Mouse (Mus musculus) intestine, embryonic 15.5 days (tissue): ENCODE data around the gene Hoxc11. TPM values are rescaled to one million over a fixed set of nuclear protein-coding genes. Genes with fewer than 3 reads are reported as not detected.

ENCODE experiments used
- ATAC-seq: fragments of 200-750 bp; cut with Nextera tagmentation; 2 replicates; pipeline ENCODE4 v1.8.0; 2017; ENCODE audit warnings: moderate TSS enrichment, moderate library complexity
- H3K27ac ChIP-seq: fragments of 300-500 bp; sonication (generic); 2 replicates; pipeline ENCODE4 v1.5.1; 2015; ENCODE audit warnings: mild to moderate bottlenecking, inconsistent platforms
- H3K27me3 ChIP-seq: fragments of 300-500 bp; sonication (generic); replicated peaks from 2 replicates; pipeline ENCODE4 v1.6.1; 2015; ENCODE audit warnings: inconsistent platforms
- H3K36me3 ChIP-seq: fragments of 300-500 bp; sonication (generic); 2 replicates; pipeline ENCODE4 v1.6.1; 2015; ENCODE audit warnings: inconsistent platforms
- H3K4me1 ChIP-seq: fragments of 300-500 bp; sonication (generic); replicated peaks from 2 replicates; pipeline ENCODE4 v1.6.1; 2015; ENCODE audit warnings: inconsistent platforms
- H3K4me2 ChIP-seq: fragments of 300-500 bp; sonication (generic); replicated peaks from 2 replicates; pipeline ENCODE4 v1.6.1; 2015; ENCODE audit warnings: mild to moderate bottlenecking, inconsistent platforms
- H3K4me3 ChIP-seq: fragments of 300-500 bp; sonication (generic); replicated peaks from 2 replicates; pipeline ENCODE4 v1.5.1; 2015; ENCODE audit warnings: inconsistent platforms
- H3K9ac ChIP-seq: fragments of 300-500 bp; sonication (generic); 2 replicates; pipeline ENCODE4 v1.6.1; 2015; ENCODE audit warnings: inconsistent platforms
- H3K9me3 ChIP-seq: fragments of 300-500 bp; sonication (generic); 2 replicates; pipeline ENCODE4 v1.6.1; 2016; ENCODE audit warnings: inconsistent platforms
- WGBS: fragments of 180-500 bp; shearing (Covaris S2); methylation state at CpG from one replicate; pipeline ENCODE4 v1.1.7; 2015; 5-methylcytosine and 5-hydroxymethylcytosine counted together
- polyA plus RNA-seq: library from polyadenylated mRNA; unstranded; fragments of >200 nt; fragmentation: Nextera tagmentation; extraction: Ambion mirVana; gene quantifications from 2 replicates; pipeline ENCODE4 v1.2.1, GENCODE M21; 2015

The Hoxc11 gene
- polyA plus RNA-seq, 1 experiment from 2014 or later = not detected

GRCm38 (mm10) chr15:102996548-102996947 is 42.3 kb downstream of the Hoxc11 start:
- peak overlapping the region; percentile 6; the same call in 1 of the 2 replicates for H3K4me2 ChIP-seq
- no peaks in the 10 kb centered on the region for H3K9me3 ChIP-seq
- no peaks in the 10 kb centered on the region for H3K36me3 ChIP-seq
- no peak overlapping the region for H3K4me3 ChIP-seq
- WGBS = 10% methylated on average over 9 of the region's 9 CpGs
- no peak overlapping the region for H3K27ac ChIP-seq
- H3K4me1 ChIP-seq = peaks cover 19% of the 10 kb centered on the region; the same call in 1 of the 2 replicates
- ATAC-seq = no peak
- H3K9ac ChIP-seq = peak overlapping the region; percentile 1; the same call in 1 of the 2 replicates
- H3K27me3 ChIP-seq = peaks cover 84% of the 10 kb centered on the region

- Histone ChIP-seq H3K9ac (no peak overlapping the region; the same call in 1 of the 2 replicates), H3K27me3 (peaks cover 84% of the 10 kb centered on the region)
These were observed 43.2 kb downstream of the Hoxc11 start for GRCm38 (mm10) chr15:102997431-102997830.

GRCm38 (mm10) chr15:102997939-102998355 is 43.7 kb downstream of the Hoxc11 start, which contains the start of gene Hoxc6:
Gene Hoxc6, plus strand, starts transcription at chr15:102998257.
- Histone ChIP-seq H3K36me3 (no peaks in the 10 kb centered on the region), H3K4me2 (peak within 1 kb of the TSS; percentile 73), H3K9ac (peak within 1 kb of the TSS; percentile 42), H3K4me3 (peak within 1 kb of the TSS; percentile 44), H3K27ac (peak within 1 kb of the TSS; percentile 85), H3K9me3 (no peaks in the 10 kb centered on the region), H3K27me3 (peaks cover 84% of the 10 kb centered on the region), H3K4me1 (peaks cover 23% of the 10 kb centered on the region; the same call in 1 of the 2 replicates)
- WGBS = 3% methylated on average over 19 of the region's 19 CpGs
- peak; percentile 57; the same call in 1 of the 2 replicates for ATAC-seq

More at GRCm38 (mm10) chr15:102997431-102997830, 43.2 kb downstream of the Hoxc11 start:
- no peaks in the 10 kb centered on the region for H3K9me3 ChIP-seq
- ATAC-seq = no peak
- H3K36me3 ChIP-seq = no peaks in the 10 kb centered on the region
- peak overlapping the region; percentile 61 for H3K27ac ChIP-seq
- WGBS = 9% methylated on average over 3 of the region's 3 CpGs
- H3K4me2 ChIP-seq = peak overlapping the region; percentile 73
- 0 out of 2 replicates have a peak overlapping the region, but pooled peaks have one; percentile 44 for H3K4me3 ChIP-seq
- H3K4me1 ChIP-seq = peaks cover 23% of the 10 kb centered on the region; the same call in 1 of the 2 replicates

- 1% methylated on average over 19 of the region's 19 CpGs for WGBS
- Histone ChIP-seq H3K9me3 (no peaks in the 10 kb centered on the region), H3K27me3 (peaks cover 85% of the 10 kb centered on the region), H3K4me1 (peaks cover 23% of the 10 kb centered on the region; the same call in 1 of the 2 replicates), H3K4me2 (peak overlapping the region; percentile 73), H3K9ac (0 out of 2 replicates have a peak overlapping the region, but pooled peaks have one; percentile 42), H3K4me3 (peak overlapping the region; percentile 44), H3K27ac (peak overlapping the region; percentile 85), H3K36me3 (no peaks in the 10 kb centered on the region)
- ATAC-seq = peak; percentile 21; the same call in 1 of the 2 replicates
These were observed 44.5 kb downstream of the Hoxc11 start for GRCm38 (mm10) chr15:102998608-102999182.

- H3K9ac ChIP-seq = peak overlapping the region; percentile 42
- peaks cover 23% of the 10 kb centered on the region; the same call in 1 of the 2 replicates for H3K4me1 ChIP-seq
- peak overlapping the region; percentile 44 for H3K4me3 ChIP-seq
- WGBS = 1% methylated on average over 33 of the region's 33 CpGs
- ATAC-seq = peak; percentile 82
- H3K27ac ChIP-seq = peak overlapping the region; percentile 85
- H3K36me3 ChIP-seq = no peaks in the 10 kb centered on the region
- peaks cover 90% of the 10 kb centered on the region for H3K27me3 ChIP-seq
- H3K9me3 ChIP-seq = no peaks in the 10 kb centered on the region
- peak overlapping the region; percentile 73 for H3K4me2 ChIP-seq
These were observed 45.1 kb downstream of the Hoxc11 start for GRCm38 (mm10) chr15:102999183-102999831.

- WGBS = 5% methylated on average over 10 of the region's 11 CpGs
- ATAC-seq = peak; percentile 27
These were observed 45.7 kb downstream of the Hoxc11 start for GRCm38 (mm10) chr15:102999955-103000354.

GRCm38 (mm10) chr15:103000501-103000901 is 46.3 kb downstream of the Hoxc11 start:
- Histone ChIP-seq H3K4me2 (peak overlapping the region; percentile 73), H3K9me3 (no peaks in the 10 kb centered on the region), H3K36me3 (no peaks in the 10 kb centered on the region), H3K4me1 (peaks cover 23% of the 10 kb centered on the region; the same call in 1 of the 2 replicates), H3K4me3 (peak overlapping the region; percentile 44), H3K9ac (peak overlapping the region; percentile 60), H3K27me3 (peaks cover 91% of the 10 kb centered on the region), H3K27ac (peak overlapping the region; percentile 85)
- WGBS = 5% methylated on average over 24 of the region's 24 CpGs
- ATAC-seq = no peak

More at GRCm38 (mm10) chr15:102999955-103000354, 45.7 kb downstream of the Hoxc11 start:
- H3K27ac ChIP-seq = peak overlapping the region; percentile 85
- peaks cover 23% of the 10 kb centered on the region; the same call in 1 of the 2 replicates for H3K4me1 ChIP-seq
- peaks cover 91% of the 10 kb centered on the region for H3K27me3 ChIP-seq
- H3K4me2 ChIP-seq = peak overlapping the region; percentile 73
- H3K4me3 ChIP-seq = peak overlapping the region; percentile 44
- no peak overlapping the region for H3K9ac ChIP-seq
- H3K36me3 ChIP-seq = no peaks in the 10 kb centered on the region
- H3K9me3 ChIP-seq = no peaks in the 10 kb centered on the region

GRCm38 (mm10) chr15:103001370-103001769 is 47.1 kb downstream of the Hoxc11 start:
- ATAC-seq = no peak
- Histone ChIP-seq H3K9ac (peak overlapping the region; percentile 20; the same call in 1 of the 2 replicates), H3K4me3 (peak overlapping the region; percentile 44; the same call in 1 of the 2 replicates), H3K27ac (peak overlapping the region; percentile 85; the same call in 1 of the 2 replicates), H3K36me3 (no peaks in the 10 kb centered on the region), H3K27me3 (peaks cover 93% of the 10 kb centered on the region), H3K9me3 (no peaks in the 10 kb centered on the region), H3K4me1 (peaks cover 23% of the 10 kb centered on the region; the same call in 1 of the 2 replicates), H3K4me2 (peak overlapping the region; percentile 73)
- 50% methylated on average over 2 of the region's 2 CpGs for WGBS

GRCm38 (mm10) chr15:103002156-103002555 is 47.9 kb downstream of the Hoxc11 start:
- 35% methylated on average over 4 of the region's 4 CpGs for WGBS
- ATAC-seq = no peak
- H3K36me3 ChIP-seq = no peaks in the 10 kb centered on the region
- peaks cover 23% of the 10 kb centered on the region; the same call in 1 of the 2 replicates for H3K4me1 ChIP-seq
- H3K9me3 ChIP-seq = no peaks in the 10 kb centered on the region
- peak overlapping the region; percentile 73 for H3K4me2 ChIP-seq
- no peak overlapping the region for H3K4me3 ChIP-seq
- peak overlapping the region; percentile 5; the same call in 1 of the 2 replicates for H3K9ac ChIP-seq
- peaks cover 92% of the 10 kb centered on the region for H3K27me3 ChIP-seq
- H3K27ac ChIP-seq = peak overlapping the region; percentile 33; the same call in 1 of the 2 replicates

- H3K27me3 ChIP-seq = peaks cover 90% of the 10 kb centered on the region
- H3K4me1 ChIP-seq = peaks cover 21% of the 10 kb centered on the region; the same call in 1 of the 2 replicates
- no peak overlapping the region for H3K9ac ChIP-seq
- no peaks in the 10 kb centered on the region for H3K36me3 ChIP-seq
- H3K4me2 ChIP-seq = peak overlapping the region; percentile 73; the same call in 1 of the 2 replicates
- ATAC-seq = no peak
- peak overlapping the region; percentile 33; the same call in 1 of the 2 replicates for H3K27ac ChIP-seq
- H3K9me3 ChIP-seq = no peaks in the 10 kb centered on the region
- no peak overlapping the region for H3K4me3 ChIP-seq
- WGBS = 25% methylated on average over 13 of the region's 13 CpGs
These were observed 48.7 kb downstream of the Hoxc11 start for GRCm38 (mm10) chr15:103002821-103003448.

GRCm38 (mm10) chr15:103005308-103005707 is 51.1 kb downstream of the Hoxc11 start:
- peaks cover 90% of the 10 kb centered on the region for H3K27me3 ChIP-seq
- no peaks in the 10 kb centered on the region for H3K9me3 ChIP-seq
- no peak overlapping the region for H3K4me3 ChIP-seq
- peak overlapping the region; percentile 72 for H3K27ac ChIP-seq
- WGBS = 3% methylated on average over 17 of the region's 17 CpGs
- peak overlapping the region; percentile 40 for H3K4me2 ChIP-seq
- peaks cover 20% of the 10 kb centered on the region; the same call in 1 of the 2 replicates for H3K4me1 ChIP-seq
- ATAC-seq = no peak
- no peaks in the 10 kb centered on the region for H3K36me3 ChIP-seq
- H3K9ac ChIP-seq = peak overlapping the region; percentile 24; the same call in 1 of the 2 replicates
